Mouse (Mus musculus) neural tube, embryonic 15.5 days (tissue): ENCODE measurements around the gene Arnt2. TPM values are rescaled to one million over a fixed set of nuclear protein-coding genes. Genes with fewer than 3 reads are reported as not detected.

Experiments
- ATAC-seq: fragments of 200-750 bp; cut with Nextera tagmentation; 2 replicates; pipeline ENCODE4 v1.8.0; 2017; ENCODE audit warnings: mild to moderate bottlenecking, moderate TSS enrichment, moderate library complexity; ENCODE audit not compliant: low FRiP score
- H3K27ac ChIP-seq: fragments of 300-500 bp; sonication (generic); replicated peaks from 2 replicates; pipeline ENCODE4 v1.5.1; 2015; ENCODE audit warnings: mild to moderate bottlenecking, inconsistent platforms
- H3K27me3 ChIP-seq: fragments of 300-500 bp; sonication (generic); replicated peaks from 2 replicates; pipeline ENCODE4 v1.6.1; 2015; ENCODE audit warnings: inconsistent platforms
- H3K36me3 ChIP-seq: fragments of 300-500 bp; sonication (generic); 2 replicates; pipeline ENCODE4 v1.6.1; 2015; ENCODE audit warnings: inconsistent platforms
- H3K4me1 ChIP-seq: fragments of 300-500 bp; sonication (generic); 2 replicates; pipeline ENCODE4 v1.6.1; 2015; ENCODE audit warnings: inconsistent platforms
- H3K4me2 ChIP-seq: fragments of 300-500 bp; sonication (generic); 2 replicates; pipeline ENCODE4 v1.6.1; 2015; ENCODE audit warnings: inconsistent platforms, mild to moderate bottlenecking, moderate library complexity
- H3K4me3 ChIP-seq: fragments of 300-500 bp; sonication (generic); replicated peaks from 2 replicates; pipeline ENCODE4 v1.5.1; 2015; ENCODE audit warnings: mild to moderate bottlenecking, inconsistent platforms
- H3K9ac ChIP-seq: fragments of 300-500 bp; sonication (generic); replicated peaks from 2 replicates; pipeline ENCODE4 v1.6.1; 2015; ENCODE audit warnings: mild to moderate bottlenecking, inconsistent platforms
- H3K9me3 ChIP-seq: fragments of 300-500 bp; sonication (generic); replicated peaks from 2 replicates; pipeline ENCODE4 v1.6.1; 2016; ENCODE audit warnings: inconsistent platforms
- WGBS: fragments of 180-500 bp; shearing (Covaris S2); methylation state at CpG from one replicate; pipeline ENCODE4 v1.1.7; 2015; ENCODE audit warnings: mixed read lengths; 5-methylcytosine and 5-hydroxymethylcytosine counted together
- polyA plus RNA-seq: library from polyadenylated mRNA; unstranded; fragments of >200 nt; fragmentation: Nextera tagmentation; extraction: Ambion mirVana; gene quantifications from 2 replicates; pipeline ENCODE4 v1.2.1, GENCODE M21; 2015

Gene Arnt2
- polyA plus RNA-seq, 1 experiment from 2014 or later, result 55.0 TPM

- H3K9me3 ChIP-seq, result no peaks in the 10 kb centered on the region
- no peak for ATAC-seq
- H3K9ac ChIP-seq, result no peak overlapping the region
- H3K4me3 ChIP-seq, result no peak overlapping the region
- H3K27me3 ChIP-seq, result no peaks in the 10 kb centered on the region
- peaks cover 18% of the 10 kb centered on the region for H3K4me1 ChIP-seq
- 65% methylated on average over 1 of the region's 1 CpGs for WGBS
- no peak overlapping the region for H3K4me2 ChIP-seq
- no peaks in the 10 kb centered on the region for H3K36me3 ChIP-seq
- H3K27ac ChIP-seq, result no peak overlapping the region
Measured at GRCm38 (mm10) chr7:84212112-84212511, 197.9 kb downstream of the Arnt2 start.

GRCm38 (mm10) chr7:84210585-84211291 is 199.2 kb downstream of the Arnt2 start:
- H3K4me1 ChIP-seq, result peaks cover 18% of the 10 kb centered on the region
- no peak overlapping the region for H3K9ac ChIP-seq
- no peak overlapping the region for H3K4me3 ChIP-seq
- no peaks in the 10 kb centered on the region for H3K27me3 ChIP-seq
- H3K9me3 ChIP-seq, result no peaks in the 10 kb centered on the region
- no peak; the same call in 1 of the 2 replicates for ATAC-seq
- 19% methylated on average over 10 of the region's 10 CpGs for WGBS
- peak overlapping the region; percentile 51 for H3K27ac ChIP-seq
- H3K4me2 ChIP-seq, result no peak overlapping the region
- no peaks in the 10 kb centered on the region for H3K36me3 ChIP-seq

DNA sequence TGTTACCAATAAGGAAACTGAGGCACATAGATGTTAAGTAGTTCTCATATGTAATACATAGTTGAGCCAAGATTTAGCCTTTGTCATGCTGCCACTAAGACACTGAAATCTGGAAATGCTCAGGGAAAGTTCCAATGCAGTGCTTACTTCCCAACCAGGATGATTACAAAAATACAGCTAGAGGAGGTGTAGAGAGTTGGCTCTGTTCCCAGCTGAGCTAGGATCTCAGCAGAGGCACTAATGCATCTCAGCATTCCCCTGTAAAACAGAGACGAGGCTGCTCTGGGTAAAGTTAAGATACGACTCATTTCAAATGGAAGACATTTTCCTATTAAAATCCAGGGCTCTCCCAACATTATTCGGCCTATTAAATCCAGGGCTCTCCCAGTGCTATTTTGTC is 206.0 kb downstream of the Arnt2 start:
- Histone ChIP-seq H3K4me3 (no peak overlapping the region), H3K36me3 (no peaks in the 10 kb centered on the region), H3K4me1 (no peaks in the 10 kb centered on the region), H3K27me3 (no peaks in the 10 kb centered on the region), H3K9me3 (no peaks in the 10 kb centered on the region), H3K27ac (no peak overlapping the region), H3K9ac (no peak overlapping the region), H3K4me2 (no peak overlapping the region)
- 70% methylated on average over 3 of the region's 3 CpGs for WGBS
- ATAC-seq, result no peak

DNA sequence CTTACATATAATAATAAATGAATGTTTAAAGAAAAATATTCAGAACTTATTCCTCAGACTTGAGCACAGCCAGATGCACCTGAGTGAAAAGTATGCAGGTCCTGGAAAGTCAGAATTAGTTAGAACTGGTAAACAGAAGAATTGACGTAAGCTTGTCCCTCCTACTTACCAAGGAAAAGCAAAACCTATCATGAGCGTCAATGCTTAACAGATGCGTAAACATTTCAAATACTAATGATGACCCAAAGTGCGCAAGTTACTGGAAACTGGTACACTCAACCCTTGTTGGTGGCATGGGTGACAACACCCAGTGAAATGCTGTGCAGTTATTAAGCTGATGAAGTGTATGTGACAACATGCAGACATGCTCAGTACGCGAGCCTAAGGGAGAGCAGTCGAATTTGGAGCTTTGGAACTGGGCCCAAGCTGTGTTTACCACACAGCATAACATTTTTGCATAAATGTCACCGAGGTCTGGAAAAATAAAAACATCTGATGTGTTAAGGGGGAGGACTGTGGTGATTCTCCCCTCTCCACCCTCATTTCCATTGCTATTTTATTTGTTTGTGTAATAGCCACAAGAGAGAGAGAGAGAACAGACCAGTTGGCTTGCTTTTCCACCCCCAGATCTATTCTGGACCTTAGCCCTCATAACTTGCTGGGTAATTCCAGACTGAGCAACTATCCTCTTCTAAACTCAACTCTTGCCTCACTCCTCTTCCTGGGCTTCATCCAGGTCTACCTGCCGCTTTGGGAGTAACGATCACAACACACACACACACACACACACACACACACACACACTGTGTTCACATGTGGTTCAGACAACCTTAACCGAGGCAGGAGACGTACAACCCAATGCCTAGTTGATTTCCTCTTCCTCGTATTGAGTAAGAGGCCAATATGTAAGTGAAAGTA is 208.6 kb downstream of the Arnt2 start:
- no peaks in the 10 kb centered on the region for H3K36me3 ChIP-seq
- no peak overlapping the region for H3K27ac ChIP-seq
- no peak overlapping the region for H3K4me2 ChIP-seq
- no peak overlapping the region for H3K9ac ChIP-seq
- H3K4me3 ChIP-seq, result no peak overlapping the region
- ATAC-seq, result no peak
- H3K27me3 ChIP-seq, result no peaks in the 10 kb centered on the region
- 92% methylated on average over 13 of the region's 13 CpGs for WGBS
- no peaks in the 10 kb centered on the region for H3K4me1 ChIP-seq
- H3K9me3 ChIP-seq, result no peaks in the 10 kb centered on the region

- 92% methylated on average over 6 of the region's 6 CpGs for WGBS
- H3K9ac ChIP-seq, result no peak overlapping the region
- H3K27me3 ChIP-seq, result no peaks in the 10 kb centered on the region
- H3K36me3 ChIP-seq, result no peaks in the 10 kb centered on the region
- no peak for ATAC-seq
- H3K9me3 ChIP-seq, result no peaks in the 10 kb centered on the region
- no peak overlapping the region for H3K4me3 ChIP-seq
- no peaks in the 10 kb centered on the region for H3K4me1 ChIP-seq
- no peak overlapping the region for H3K27ac ChIP-seq
- H3K4me2 ChIP-seq, result no peak overlapping the region
Measured at GRCm38 (mm10) chr7:84197208-84197860, 212.6 kb downstream of the Arnt2 start.

Other genes with a start within 250 kb of the Arnt2 start
- 3.8 and 4.2 TPM in 2 replicates for gene Gm2115, start 118.8 kb upstream of the Arnt2 start, polyA plus RNA-seq
- gene Fah, start 196.5 kb upstream of the Arnt2 start, polyA plus RNA-seq, result 12.3 and 12.6 TPM in 2 replicates